Mouse (Mus musculus): ENCODE results near the gene Hspa8.
"Not testable (repeated sequence)": the region's sequence is repeated elsewhere in the genome, so short reads cannot be mapped to it uniquely, and the experiment has no call there.

Gene Hspa8

DNA sequence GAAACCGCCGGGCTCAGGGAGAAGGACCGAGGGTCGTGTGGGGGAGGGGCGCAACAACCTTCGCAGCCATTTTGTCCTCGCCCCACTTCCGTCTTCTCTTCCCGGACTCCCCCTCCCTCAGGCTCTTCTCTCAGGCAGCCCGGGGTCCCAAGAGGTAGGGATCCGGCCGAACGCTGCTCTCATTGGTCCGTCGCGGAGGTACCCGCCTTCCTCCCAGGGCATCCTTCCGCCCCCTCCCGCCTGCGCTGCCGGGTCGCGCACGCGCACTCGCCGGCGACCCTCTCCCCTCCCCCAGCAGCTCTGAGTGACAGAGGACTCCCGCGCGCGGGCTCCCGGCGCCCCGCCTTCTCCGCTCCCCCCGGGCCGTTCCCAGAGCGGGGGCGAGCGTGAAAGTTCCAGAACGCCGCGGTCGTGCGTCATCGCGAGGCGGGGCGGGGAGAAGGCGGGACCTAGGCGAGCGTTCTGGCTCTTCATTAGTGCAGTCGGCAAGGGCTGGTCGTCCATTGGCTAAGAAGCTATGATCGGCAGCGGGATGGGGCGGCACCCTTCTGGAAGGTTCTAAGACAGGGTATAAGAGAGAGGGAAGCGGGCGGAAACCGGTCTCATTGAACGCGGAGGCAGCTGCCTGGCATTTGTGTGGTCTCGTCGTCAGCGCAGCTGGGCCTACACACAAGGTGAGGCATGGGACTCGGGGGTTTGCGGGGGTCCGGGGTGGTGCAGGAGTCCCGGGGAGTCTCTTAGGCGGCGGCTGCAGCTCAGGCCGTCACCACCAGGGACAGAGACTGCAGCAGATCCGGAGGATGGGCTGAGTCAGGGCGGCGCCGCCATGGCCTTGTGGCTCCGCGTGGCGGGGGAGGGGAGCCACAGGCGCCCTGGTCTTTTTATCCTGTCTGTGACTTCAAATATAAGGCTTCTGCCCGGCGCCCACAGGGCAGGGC, at the start of gene Hspa8:
Gene Hspa8, plus strand, starts transcription at position 310 of the 938 bp plus-strand sequence.
- DNase-seq (ENCODE audit: low spot score in 2 of 2): peak; percentile 100

DNA sequence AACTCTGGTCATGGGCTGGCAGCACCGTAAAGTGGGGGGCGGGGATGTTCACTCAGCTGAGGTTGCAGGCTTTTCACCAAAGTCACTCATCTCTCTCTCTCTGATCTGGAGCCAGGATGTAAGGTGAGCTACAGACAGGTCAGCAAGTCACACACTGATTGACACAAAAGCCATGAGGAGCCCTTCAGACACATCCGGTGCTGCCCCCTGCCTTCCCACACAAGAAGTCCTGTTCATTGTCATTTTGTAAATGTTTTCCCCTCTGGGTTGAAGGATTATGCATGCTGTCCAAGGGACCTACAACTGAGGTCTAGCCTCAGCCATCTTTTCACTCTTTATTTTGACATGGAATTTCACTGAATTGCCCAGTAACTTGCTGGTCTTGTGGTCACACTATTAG, 49.0 kb upstream of the Hspa8 start:
- DNase-seq (ENCODE audit: low spot score in 2 of 2): no peak

DNA sequence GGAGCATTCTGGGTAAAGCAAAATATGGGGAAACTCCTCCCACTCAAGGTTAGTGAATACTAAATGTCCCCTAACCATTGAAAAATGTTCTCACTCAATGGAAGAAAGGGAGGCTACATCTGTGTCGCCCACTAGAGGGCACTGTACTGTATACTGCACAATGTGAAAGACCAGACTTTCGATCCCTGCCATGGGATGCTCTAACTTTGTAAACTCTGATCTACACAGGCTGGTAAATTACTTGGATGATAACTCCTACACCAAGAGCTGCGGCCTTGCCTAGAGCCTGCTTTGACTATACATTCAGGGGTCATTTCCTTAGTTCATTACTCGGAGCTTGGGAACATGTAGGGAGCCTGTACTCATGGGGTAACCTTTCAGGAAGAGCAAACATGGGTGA, 44.4 kb upstream of the Hspa8 start:
- DNase-seq (ENCODE audit: low spot score in 2 of 2): peak in 1 of 2 experiments; percentile 46

DNA sequence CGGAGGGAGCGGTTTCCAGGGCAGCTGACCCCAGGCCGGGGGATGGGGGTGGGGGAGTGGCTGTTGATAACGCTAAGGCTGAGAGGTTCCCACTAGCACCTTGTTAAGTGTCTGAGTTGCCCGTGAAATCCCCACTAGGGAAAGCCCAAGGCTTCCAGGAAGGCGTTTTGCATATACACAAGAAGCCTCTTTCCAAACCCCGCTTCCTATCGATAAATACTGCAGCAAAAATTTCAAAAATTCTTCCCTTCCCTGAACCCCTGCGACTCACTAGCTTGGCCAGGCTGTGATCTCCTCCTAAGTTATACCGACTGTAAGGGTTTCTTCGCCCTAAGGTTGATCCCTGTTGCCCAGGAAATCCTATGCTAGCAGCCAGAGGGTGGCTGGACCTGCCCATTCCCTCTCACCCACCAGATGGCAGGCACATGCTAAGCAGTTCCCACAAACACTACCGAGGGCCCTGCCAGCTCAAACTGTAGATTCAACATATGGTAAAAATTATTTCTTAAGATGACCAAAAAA, 43.6 kb upstream of the Hspa8 start:
- DNase-seq (ENCODE audit: low spot score in 2 of 2): peak; percentile 60 to 68

DNA sequence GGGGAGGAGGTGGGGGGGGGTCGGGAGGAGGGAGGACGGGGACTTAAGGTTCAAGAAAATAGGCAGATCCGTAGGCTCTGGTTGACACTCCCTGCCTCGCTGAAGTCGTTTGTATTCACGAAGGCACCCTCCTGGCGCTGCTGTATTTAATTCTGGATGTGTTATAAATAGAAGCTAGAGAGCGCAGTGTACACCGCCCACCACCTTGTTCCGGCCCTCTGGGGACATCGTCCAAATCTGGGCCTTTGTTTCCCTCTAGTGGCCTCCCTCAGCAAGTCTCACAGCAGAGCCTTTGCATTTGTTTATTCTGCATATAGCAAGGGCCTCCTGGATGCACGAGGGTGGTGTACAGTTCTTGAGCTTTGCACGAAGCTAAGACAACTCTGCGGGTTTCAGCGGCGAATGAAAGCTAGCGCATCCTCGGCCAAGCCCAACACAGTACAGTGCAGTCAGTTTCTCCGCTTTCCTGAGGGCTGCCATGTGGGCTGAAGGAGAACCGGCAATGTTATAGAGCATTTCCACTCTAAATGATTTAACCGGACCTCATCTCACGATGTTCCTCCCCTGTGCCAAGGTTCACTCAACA, 43.0 kb upstream of the Hspa8 start:
- peak; percentile 79 to 83 for DNase-seq (ENCODE audit: low spot score in 2 of 2)

DNA sequence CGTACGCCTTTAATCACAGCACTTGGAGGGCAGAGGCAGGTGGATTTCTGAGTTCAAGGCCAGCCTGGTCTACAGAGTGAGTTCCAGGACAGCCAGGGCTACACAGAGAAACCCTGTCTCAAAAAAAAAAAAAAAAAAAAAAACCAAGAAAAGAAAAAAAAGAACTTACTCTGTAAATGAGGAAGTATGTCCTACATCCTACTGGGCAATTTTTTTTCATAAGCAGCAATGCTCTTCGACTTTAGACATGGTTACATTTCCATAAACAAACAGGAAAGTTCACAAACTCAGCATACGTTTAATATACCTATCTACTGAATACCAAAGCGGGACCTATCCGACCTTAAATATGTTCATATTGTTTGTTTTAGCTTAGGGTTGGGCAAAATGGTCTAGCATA, 38.4 kb upstream of the Hspa8 start:
- DNase-seq (ENCODE audit: low spot score in 2 of 2): no peak

DNA sequence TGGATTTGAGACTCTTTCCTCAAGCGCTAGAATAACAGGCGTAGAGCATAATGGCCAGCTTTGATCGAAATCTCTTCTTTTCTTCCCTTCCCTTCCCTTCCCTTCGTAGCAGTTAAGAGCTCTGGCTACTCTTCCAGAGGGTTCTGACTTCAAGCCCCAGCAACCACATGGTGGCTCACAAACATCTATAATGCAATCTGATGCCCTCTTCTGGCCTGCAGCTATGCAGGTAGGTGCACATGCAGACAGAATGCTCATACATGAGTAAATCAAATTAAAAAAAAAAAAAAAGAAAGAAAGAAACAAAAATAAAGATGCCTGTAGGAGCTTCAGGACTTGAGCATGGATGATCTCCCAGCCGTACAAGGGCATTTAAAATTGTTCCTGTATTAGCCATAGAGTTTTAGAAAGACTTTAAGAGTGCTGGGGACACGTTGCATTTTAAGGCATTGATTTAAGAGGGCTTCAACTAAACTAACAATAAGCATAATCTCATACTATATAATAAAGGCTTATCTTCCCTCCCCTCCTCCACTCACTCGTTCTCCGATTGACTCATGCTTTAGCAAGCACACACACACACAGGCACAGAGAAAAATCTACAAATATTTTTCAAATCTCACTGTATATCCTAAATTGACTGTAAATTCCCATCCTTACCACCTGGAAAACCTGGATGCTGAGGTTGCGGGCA, 35.8 kb upstream of the Hspa8 start:
- no peak for DNase-seq (ENCODE audit: low spot score in 2 of 2)

DNA sequence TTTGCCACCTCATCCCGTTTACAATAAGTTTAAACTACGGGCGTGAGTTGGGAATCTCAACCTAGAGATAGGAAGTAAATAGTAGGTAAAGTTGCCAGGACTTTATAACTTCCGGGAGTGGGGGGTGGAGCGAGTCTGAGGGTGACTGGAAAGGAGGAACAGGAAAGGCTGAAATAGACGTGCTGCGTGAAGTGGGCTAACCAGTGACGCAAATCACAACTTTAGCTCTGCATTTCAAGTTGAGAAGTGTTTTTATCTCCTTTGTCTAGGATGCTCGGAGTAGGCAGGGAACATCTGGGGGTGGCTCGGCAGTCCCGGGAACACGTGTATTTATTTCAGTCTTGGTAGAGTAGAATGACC, 35.2 kb upstream of the Hspa8 start:
- peak in 1 of 2 experiments; percentile 53 for DNase-seq (ENCODE audit: low spot score in 2 of 2)

DNA sequence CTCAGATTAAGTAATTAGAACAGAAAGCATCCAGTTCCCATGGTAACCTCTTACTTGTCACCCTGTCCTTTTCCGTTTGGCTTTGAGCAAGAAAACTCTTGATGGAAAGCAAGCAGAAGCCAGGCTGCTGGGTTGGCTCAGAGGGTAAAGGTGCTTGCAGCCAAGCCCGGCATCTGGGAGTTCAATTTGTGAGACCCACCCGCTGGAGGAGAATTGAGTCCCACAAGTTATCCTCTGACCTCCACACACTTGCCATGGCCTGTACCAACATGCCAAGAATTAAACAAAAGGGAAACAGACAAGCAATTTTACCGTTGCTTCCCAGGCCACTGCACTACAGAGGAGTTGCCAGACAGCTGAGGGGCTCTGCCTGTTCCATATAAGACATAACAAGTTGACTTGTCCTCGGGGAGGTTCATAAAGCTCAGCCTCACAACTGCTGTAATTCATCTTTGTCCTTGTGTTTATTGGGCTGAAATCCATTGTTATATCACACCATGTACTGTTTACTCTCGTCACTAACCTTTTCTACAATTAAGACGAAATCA, 34.7 kb upstream of the Hspa8 start:
- no peak for DNase-seq (ENCODE audit: low spot score in 2 of 2)

DNA sequence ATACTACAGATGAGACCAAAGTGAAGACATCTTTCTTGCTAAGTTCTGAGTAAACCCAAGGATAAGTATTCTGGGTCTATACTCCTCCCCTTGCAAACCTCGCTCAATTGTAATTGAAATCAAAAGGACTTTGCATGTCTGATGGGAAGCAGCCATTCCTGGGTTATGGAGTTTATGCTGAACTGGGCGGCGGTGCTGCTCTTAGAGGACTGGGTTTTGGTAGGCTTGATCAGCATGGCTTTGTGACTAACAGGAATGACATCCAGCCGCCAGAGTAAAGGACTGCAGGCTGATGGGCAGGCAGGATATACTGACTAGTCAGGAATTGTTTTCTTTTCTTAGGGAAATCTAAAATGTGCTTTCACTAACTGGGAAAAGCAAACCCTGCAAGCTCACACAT, 32.8 kb upstream of the Hspa8 start:
- DNase-seq (ENCODE audit: low spot score in 2 of 2): no peak

DNA sequence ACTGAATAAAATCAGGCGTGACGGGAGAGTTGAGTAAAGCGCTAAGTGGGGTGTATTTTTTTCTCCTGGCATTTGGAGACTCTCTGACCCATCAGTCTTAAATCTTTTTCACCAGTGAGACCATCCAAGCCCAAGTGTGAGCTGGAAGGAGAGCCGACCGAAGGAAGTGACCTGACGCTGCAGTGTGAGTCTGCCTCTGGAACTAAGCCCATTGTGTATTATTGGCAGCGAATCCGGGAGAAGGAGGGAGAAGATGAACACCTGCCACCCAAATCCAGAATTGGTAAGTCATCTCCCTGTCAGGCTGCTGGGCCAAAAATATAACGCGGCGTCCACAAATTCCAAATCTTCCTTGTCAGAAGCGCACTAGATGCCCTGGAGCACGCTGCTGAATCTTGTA, 28.5 kb upstream of the Hspa8 start:
- DNase-seq (ENCODE audit: low spot score in 2 of 2): no peak

DNA sequence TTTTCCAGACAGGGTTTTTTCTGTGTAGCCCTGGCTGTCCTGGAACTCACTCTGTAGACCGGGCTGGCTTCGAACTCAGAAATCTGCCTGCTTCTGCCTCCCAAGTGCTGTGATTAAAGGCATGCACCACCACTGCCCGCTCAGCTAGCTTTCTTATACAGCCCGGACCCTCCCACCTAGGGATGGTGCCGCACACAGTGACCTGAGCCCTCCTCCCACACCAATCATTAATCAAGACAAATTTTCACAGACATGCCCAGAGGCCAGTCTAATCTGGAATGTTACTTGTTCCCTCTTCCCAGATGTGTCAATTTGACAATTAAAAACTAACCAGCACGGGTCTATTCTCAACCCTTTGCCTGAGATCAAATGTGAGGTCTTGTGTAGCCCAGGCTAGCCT, 27.6 kb upstream of the Hspa8 start:
- not testable (repeated sequence) for DNase-seq (ENCODE audit: low spot score in 2 of 2)

DNA sequence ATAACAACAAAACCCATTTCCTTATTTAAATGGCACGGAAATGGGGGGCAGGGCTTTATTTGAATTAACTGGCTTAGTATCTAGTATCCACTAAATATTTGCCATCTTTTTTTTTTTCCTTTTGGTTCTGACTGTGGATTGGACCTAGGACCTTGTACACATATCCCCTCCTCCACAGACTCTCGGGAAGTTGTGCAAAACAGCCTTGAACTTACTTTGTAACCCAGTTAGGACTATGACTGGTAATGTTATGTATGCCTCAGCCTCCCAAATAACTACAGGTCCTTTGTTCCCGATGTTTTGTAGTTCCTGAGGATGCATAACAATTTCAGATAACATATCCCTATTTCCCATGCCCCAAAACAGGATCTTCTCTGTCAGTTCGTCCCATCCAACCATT, 26.9 kb upstream of the Hspa8 start:
- DNase-seq (ENCODE audit: low spot score in 2 of 2): no peak

DNA sequence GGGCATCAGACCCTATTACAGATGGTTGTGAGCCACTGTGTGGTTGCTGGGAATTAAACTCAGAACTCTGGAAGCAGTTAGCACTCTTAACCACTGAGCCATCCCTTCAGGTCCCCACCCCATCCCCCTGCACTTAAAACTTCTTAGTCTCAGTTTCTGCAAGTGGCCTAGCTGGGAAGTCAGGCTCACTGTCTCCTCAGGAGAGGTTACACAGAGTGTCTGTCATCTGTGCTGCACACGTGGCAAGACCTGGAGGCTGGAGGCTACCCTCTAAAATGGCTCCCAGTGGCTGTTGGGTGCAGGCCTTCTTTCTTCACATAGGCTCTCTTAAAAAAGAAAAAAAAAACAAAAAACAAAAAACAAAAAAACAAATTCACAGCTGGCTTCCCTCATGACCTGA, 24.7 kb upstream of the Hspa8 start:
- DNase-seq (ENCODE audit: low spot score in 2 of 2): no peak

DNA sequence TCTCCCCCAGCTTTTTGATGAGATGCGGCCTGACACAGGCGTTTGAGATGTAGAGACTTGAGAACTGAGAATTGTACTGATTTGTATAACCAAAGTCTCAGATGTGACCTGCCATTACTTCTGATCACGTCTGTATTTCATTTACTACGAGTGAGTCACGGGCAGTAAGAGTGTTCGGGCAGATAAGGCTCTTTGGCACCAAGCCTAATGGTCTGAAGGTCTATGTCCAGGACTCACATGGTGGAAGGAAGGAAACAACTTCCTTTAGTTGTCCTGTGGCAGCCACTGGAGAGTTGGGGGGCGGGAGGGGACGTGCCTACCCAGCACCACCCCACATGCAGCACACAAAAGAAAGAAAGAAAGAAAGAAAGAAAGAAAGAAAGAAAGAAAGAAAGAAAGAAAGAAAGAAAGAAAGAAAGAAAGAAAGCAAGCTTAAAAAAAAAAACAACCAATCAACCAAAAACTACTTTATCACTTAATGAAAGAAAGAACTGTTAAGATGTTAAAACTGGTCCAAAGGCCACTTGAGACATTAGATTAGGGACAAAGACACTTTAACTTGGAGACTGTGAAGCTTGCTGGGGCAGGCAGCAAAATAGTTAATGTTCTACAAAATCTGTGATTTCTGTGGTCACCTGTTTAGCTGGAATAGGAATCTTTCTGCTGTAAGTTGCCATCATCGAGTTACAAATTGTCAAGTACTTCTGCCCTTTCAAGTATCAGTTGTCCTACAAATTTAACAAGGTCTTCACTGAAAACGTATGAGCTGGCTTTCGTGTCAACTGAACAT, 24.1 kb upstream of the Hspa8 start:
- no peak for DNase-seq (ENCODE audit: low spot score in 2 of 2)

DNA sequence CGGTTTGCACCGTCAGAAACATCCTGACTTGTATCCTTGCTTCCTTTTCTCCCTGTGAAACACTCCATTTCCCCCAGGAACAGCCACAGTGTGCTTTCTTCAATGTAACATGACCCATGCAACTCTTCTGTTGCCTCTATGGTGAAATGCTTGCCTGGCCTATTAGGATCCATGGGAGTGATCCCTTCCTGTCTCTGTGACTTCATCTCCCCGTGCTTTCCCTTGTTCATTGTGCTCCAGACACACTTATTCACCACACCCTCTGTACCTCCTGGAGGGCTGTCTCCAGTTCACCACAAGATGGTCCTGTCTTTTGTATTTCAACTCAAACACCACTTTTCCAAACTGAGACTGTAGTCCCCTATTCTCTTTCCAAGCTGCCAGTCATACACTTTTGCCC, 20.7 kb upstream of the Hspa8 start:
- no peak for DNase-seq (ENCODE audit: low spot score in 2 of 2)

DNA sequence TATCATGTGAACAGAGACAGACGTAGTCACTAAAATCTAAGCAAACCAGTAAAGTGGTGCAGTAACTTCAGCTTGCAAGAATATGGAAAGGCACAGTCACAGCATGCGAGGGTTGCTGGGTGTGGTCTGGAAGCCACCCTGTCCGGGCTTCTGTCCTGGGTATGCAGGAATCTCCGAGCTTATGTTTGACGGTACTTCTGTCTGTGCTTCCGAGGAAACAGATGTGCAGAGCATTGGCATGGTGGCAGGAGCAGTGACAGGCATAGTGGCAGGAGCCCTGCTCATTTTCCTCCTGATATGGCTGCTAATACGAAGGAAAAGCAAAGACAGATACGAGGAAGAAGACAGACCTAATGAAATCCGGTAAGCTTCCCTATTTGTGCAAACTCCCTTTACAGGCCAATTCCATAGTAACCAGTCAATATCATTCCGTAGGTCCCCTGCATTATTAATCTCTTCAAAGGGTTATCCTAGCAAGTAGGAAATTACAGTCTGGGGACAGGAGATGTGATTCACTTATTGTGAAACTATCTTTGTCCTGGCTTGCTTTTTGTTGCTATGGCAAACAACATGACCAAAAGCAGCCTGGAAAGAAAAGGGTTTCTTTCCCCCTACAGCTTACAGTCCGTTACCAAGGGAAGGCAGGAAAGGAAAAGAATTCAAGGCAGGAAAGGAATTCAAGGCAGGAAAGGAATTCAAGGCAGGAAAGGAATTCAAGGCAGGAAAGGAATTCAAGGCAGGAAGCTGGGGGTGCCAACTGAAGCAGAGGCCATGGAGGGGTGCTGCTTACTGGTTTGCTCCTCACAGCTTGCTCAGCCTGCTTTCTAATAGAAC, 19.7 kb upstream of the Hspa8 start:
- no peak for DNase-seq (ENCODE audit: low spot score in 2 of 2)

DNA sequence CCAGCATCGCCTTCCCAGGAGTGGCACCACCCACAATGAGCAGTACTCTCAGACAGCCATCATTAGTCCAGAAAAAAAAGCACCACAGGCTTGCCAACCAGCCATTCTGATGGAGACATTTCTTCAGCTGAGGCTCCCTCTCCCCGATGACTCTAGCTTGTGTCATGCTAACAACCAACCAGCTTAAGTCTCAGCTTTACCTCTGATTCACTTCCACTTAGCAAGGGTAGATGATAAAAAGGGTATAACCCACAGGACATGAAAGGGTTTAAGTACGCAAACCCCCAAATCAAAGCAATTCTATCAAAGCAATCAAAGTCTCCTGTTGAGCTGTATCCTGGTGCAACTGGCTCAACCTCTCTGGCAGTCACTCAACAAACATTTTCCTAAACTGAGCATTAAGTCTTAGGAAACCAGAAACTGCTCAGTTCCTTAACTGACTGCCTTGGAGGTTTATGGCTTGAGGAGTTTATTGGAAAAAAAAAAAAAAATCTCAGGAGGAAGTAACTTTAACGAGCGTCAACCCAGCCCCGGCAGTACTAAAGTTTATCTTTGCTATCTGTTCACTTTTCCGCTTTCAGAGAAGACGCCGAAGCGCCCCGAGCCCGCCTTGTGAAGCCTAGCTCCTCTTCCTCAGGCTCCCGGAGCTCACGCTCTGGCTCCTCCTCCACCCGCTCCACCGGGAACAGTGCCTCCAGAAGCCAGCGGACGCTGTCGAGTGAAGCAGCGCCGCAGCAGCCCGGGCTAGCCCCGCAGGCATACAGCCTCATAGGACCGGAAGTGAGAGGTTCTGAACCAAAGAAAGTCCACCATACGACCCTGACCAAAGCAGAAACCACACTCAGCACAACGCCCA, 18.8 kb upstream of the Hspa8 start:
- peak in 1 of 2 experiments; percentile 35 for DNase-seq (ENCODE audit: low spot score in 2 of 2)

DNA sequence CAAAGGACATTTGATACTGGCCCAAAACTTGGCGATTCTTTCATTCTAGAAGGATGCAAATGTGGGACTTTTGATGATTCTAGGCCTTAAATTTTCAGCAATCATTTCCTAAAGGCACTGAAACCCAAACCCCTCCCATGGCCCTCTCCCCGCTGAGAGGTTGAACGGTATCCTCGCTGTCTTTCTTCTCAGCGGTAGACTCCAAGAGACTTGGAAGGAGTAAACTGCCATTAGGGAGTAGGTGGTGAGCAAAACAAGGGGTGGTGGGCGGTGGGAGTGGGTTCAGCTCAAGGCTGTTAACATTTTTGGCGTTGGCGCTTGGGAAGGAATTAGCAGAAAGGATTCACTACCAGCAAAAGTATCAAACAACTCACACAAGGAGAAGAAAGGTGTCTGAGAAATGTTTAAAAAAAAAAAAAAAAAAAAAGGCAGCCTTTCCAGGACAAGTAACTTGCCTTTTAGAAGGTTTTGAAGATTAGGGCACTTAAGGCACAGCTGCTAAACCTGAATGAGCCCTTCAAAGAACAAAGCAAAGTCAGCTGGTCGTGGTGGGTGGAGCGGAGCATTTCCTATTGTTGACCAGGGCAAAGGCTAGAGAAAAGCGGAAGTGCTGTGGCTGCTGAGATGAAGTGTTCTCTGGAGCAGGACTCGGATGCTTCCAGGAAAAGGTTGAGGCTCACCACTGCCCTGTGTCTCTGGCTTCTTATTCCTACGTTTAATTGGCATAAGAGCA, 17.0 kb upstream of the Hspa8 start:
- DNase-seq (ENCODE audit: low spot score in 2 of 2): peak in 1 of 2 experiments; percentile 41
